Mouse (Mus musculus) limb, embryonic 15.5 days (tissue): ENCODE results near the gene Atp7b. TPM values are rescaled to one million over a fixed set of nuclear protein-coding genes. Genes with fewer than 3 reads are reported as not detected.

Experiments
- ATAC-seq: fragments of 200-750 bp; cut with Nextera tagmentation; 2 replicates; pipeline ENCODE4 v1.8.0; 2017; ENCODE audit warnings: low read depth, moderate TSS enrichment; ENCODE audit not compliant: insufficient number of reproducible peaks, low FRiP score, low TSS enrichment
- H3K27ac ChIP-seq: fragments of 300-500 bp; sonication (generic); 2 replicates; pipeline ENCODE4 v1.5.1; 2015; ENCODE audit warnings: moderate library complexity, mild to moderate bottlenecking, inconsistent platforms
- H3K27me3 ChIP-seq: fragments of 300-500 bp; sonication (generic); 2 replicates; pipeline ENCODE4 v1.6.1; 2015; ENCODE audit warnings: inconsistent platforms
- H3K36me3 ChIP-seq: fragments of 300-500 bp; sonication (generic); 2 replicates; pipeline ENCODE4 v1.6.1; 2015; ENCODE audit warnings: inconsistent platforms
- H3K4me1 ChIP-seq: fragments of 300-500 bp; sonication (generic); 2 replicates; pipeline ENCODE4 v1.6.1; 2015; ENCODE audit warnings: inconsistent platforms
- H3K4me2 ChIP-seq: fragments of 300-500 bp; sonication (generic); 2 replicates; pipeline ENCODE4 v1.6.1; 2015; ENCODE audit warnings: mild to moderate bottlenecking, inconsistent platforms
- H3K4me3 ChIP-seq: fragments of 300-500 bp; sonication (generic); 2 replicates; pipeline ENCODE4 v1.5.1; 2015; ENCODE audit warnings: mild to moderate bottlenecking, inconsistent platforms
- H3K9ac ChIP-seq: fragments of 300-500 bp; sonication (generic); 2 replicates; pipeline ENCODE4 v1.6.1; 2015; ENCODE audit warnings: inconsistent platforms
- H3K9me3 ChIP-seq: fragments of 300-500 bp; sonication (generic); 2 replicates; pipeline ENCODE4 v1.6.1; 2016; ENCODE audit warnings: inconsistent platforms
- WGBS: fragments of 180-500 bp; shearing (Covaris S2); methylation state at CpG from one replicate; pipeline ENCODE4 v1.1.7; 2015; 5-methylcytosine and 5-hydroxymethylcytosine counted together
- polyA plus RNA-seq: library from polyadenylated mRNA; unstranded; fragments of >200 nt; fragmentation: Nextera tagmentation; extraction: Ambion mirVana; gene quantifications from 2 replicates; pipeline ENCODE4 v1.2.1, GENCODE M21; 2015

Gene Atp7b
- polyA plus RNA-seq, 1 experiment from 2014 or later = 0.29 TPM

GRCm38 (mm10) chr8:21958414-21958813 lies 101.7 kb downstream of the Atp7b start, which contains the start of gene Fam90a1a:
Gene Fam90a1a, plus strand, starts transcription at chr8:21958714.
- Histone ChIP-seq H3K27me3 (no peaks in the 10 kb centered on the region), H3K27ac (no peak within 1 kb of the TSS), H3K9ac (no peak within 1 kb of the TSS), H3K4me1 (no peaks in the 10 kb centered on the region), H3K36me3 (no peaks in the 10 kb centered on the region), H3K4me3 (no peak within 1 kb of the TSS), H3K4me2 (no peak within 1 kb of the TSS), H3K9me3 (no peaks in the 10 kb centered on the region)
- no peak for ATAC-seq
- 84% methylated on average over 2 of the region's 2 CpGs for whole genome bisulfite sequencing

GRCm38 (mm10) chr8:21956336-21956735 lies 103.8 kb downstream of the Atp7b start:
- no peaks in the 10 kb centered on the region for H3K36me3 ChIP-seq
- H3K4me1 ChIP-seq = no peaks in the 10 kb centered on the region
- ATAC-seq = no peak
- no peaks in the 10 kb centered on the region for H3K9me3 ChIP-seq
- H3K27ac ChIP-seq = no peak overlapping the region
- no peak overlapping the region for H3K4me2 ChIP-seq
- WGBS = 86% methylated on average over 3 of the region's 3 CpGs
- H3K4me3 ChIP-seq = no peak overlapping the region
- H3K9ac ChIP-seq = no peak overlapping the region
- no peaks in the 10 kb centered on the region for H3K27me3 ChIP-seq

GRCm38 (mm10) chr8:21955321-21955720 lies 104.8 kb downstream of the Atp7b start:
- Histone ChIP-seq H3K9me3 (no peaks in the 10 kb centered on the region), H3K27ac (no peak overlapping the region), H3K9ac (no peak overlapping the region), H3K4me2 (no peak overlapping the region), H3K4me3 (no peak overlapping the region), H3K27me3 (no peaks in the 10 kb centered on the region), H3K36me3 (no peaks in the 10 kb centered on the region), H3K4me1 (no peaks in the 10 kb centered on the region)
- 4% methylated on average over 9 of the region's 9 CpGs for WGBS
- ATAC-seq = no peak

GRCm38 (mm10) chr8:21947311-21948017 lies 112.6 kb downstream of the Atp7b start:
- no peaks in the 10 kb centered on the region for H3K27me3 ChIP-seq
- no peak for ATAC-seq
- no peaks in the 10 kb centered on the region for H3K4me1 ChIP-seq
- H3K9ac ChIP-seq = no peak overlapping the region
- no peak overlapping the region for H3K27ac ChIP-seq
- 73% methylated on average over 9 of the region's 9 CpGs for WGBS
- H3K36me3 ChIP-seq = no peaks in the 10 kb centered on the region
- no peak overlapping the region for H3K4me3 ChIP-seq
- no peaks in the 10 kb centered on the region for H3K9me3 ChIP-seq
- no peak overlapping the region for H3K4me2 ChIP-seq

- H3K4me1 ChIP-seq = no peaks in the 10 kb centered on the region
- WGBS = 76% methylated on average over 6 of the region's 6 CpGs
- no peak for ATAC-seq
- H3K4me3 ChIP-seq = no peak within 1 kb of the TSS
- no peaks in the 10 kb centered on the region for H3K9me3 ChIP-seq
- H3K9ac ChIP-seq = no peak within 1 kb of the TSS
- no peak within 1 kb of the TSS for H3K4me2 ChIP-seq
- H3K36me3 ChIP-seq = no peaks in the 10 kb centered on the region
- no peak within 1 kb of the TSS for H3K27ac ChIP-seq
- H3K27me3 ChIP-seq = no peaks in the 10 kb centered on the region
These were observed 113.6 kb downstream of the Atp7b start, which contains the start of gene Defb13 for GRCm38 (mm10) chr8:21946462-21946861. Gene Defb13, plus strand, starts transcription at chr8:21946762.

Other genes starting within 250 kb of the Atp7b start
- gene Defb50, start 236.8 kb downstream of the Atp7b start, polyA plus RNA-seq = not detected in 2 replicates
- gene Defb2, start 220.4 kb downstream of the Atp7b start, polyA plus RNA-seq = 1.3 TPM in 1 of 2 replicates, not detected in the other
- not detected in 2 replicates for gene Defb10, start 201.4 kb downstream of the Atp7b start, polyA plus RNA-seq
- gene Defb9, start 174.9 kb downstream of the Atp7b start, polyA plus RNA-seq = not detected in 2 replicates
- gene Defb11, start 153.9 kb downstream of the Atp7b start, polyA plus RNA-seq = not detected in 2 replicates
- not detected in 2 replicates for gene Defb15, start 127.6 kb downstream of the Atp7b start, polyA plus RNA-seq
- gene Defb35, start 122.0 kb downstream of the Atp7b start, polyA plus RNA-seq = not detected in 2 replicates
- not detected in 2 replicates for gene Defb13, start 113.5 kb downstream of the Atp7b start, polyA plus RNA-seq
- gene Fam90a1a, start 101.6 kb downstream of the Atp7b start, polyA plus RNA-seq = not detected in 2 replicates
- not detected in 2 replicates for gene Ccdc70, start 90.5 kb downstream of the Atp7b start, polyA plus RNA-seq
- 32.6 and 35.6 TPM in 2 replicates for gene Alg11, start 416 bp upstream of the Atp7b start, polyA plus RNA-seq
- gene Nek5, start 64.7 kb upstream of the Atp7b start, polyA plus RNA-seq = 0.07 and 0.19 TPM in 2 replicates
- 3.3 and 4.1 TPM in 2 replicates for gene Nek3, start 106.1 kb upstream of the Atp7b start, polyA plus RNA-seq
- 36.5 and 37.1 TPM in 2 replicates for gene Ckap2, start 125.5 kb upstream of the Atp7b start, polyA plus RNA-seq
- 35.3 and 39.3 TPM in 2 replicates for gene Vps36, start 132.5 kb upstream of the Atp7b start, polyA plus RNA-seq
- gene Thsd1, start 167.0 kb upstream of the Atp7b start, polyA plus RNA-seq = 16.1 and 17.5 TPM in 2 replicates
- gene Tpte, start 223.1 kb upstream of the Atp7b start, polyA plus RNA-seq = not detected in 2 replicates